Mouse (Mus musculus) heart, embryonic 10.5 days (tissue): ENCODE measurements around the gene Eif4a2. TPM values are rescaled to one million over a fixed set of nuclear protein-coding genes. Genes with fewer than 3 reads are reported as not detected.

ENCODE experiments used
- DNase-seq: peaks from one replicate; pipeline ENCODE4 v3.0.0-alpha.2; 2017; ENCODE audit warnings: low spot score
- H3K27ac ChIP-seq: fragments of 300-500 bp; sonication (generic); 2 replicates; pipeline ENCODE4 v1.5.1; 2016; ENCODE audit warnings: mild to moderate bottlenecking
- H3K27me3 ChIP-seq: fragments of 300-500 bp; sonication (generic); 2 replicates; pipeline ENCODE4 v1.6.1; 2016; ENCODE audit warnings: mild to moderate bottlenecking; ENCODE audit not compliant: poor library complexity, insufficient read depth, severe bottlenecking
- H3K36me3 ChIP-seq: fragments of 300-500 bp; sonication (generic); 2 replicates; pipeline ENCODE4 v1.6.1; 2016; ENCODE audit warnings: mild to moderate bottlenecking, moderate library complexity
- H3K4me1 ChIP-seq: fragments of 300-500 bp; sonication (generic); 2 replicates; pipeline ENCODE4 v1.6.1; 2016; ENCODE audit warnings: mild to moderate bottlenecking
- H3K4me3 ChIP-seq: fragments of 300-500 bp; sonication (generic); 2 replicates; pipeline ENCODE4 v1.5.1; 2016; ENCODE audit warnings: mild to moderate bottlenecking, moderate library complexity
- H3K9me3 ChIP-seq: fragments of 300-500 bp; sonication (generic); 2 replicates; pipeline ENCODE4 v1.6.1; 2016; ENCODE audit warnings: mild to moderate bottlenecking, moderate library complexity
- WGBS: fragments of 180-500 bp; shearing (Covaris S2); methylation state at CpG from one replicate; pipeline ENCODE4 v1.1.7; 2016; 5-methylcytosine and 5-hydroxymethylcytosine counted together
- microRNA-seq: library from miRNA; unstranded; fragments of <30 nt; microRNA quantifications from one replicate; pipeline ENCODE4, GENCODE M21; 2017
- polyA plus RNA-seq: library from polyadenylated mRNA; unstranded; fragments of >200 nt; fragmentation: Nextera tagmentation; extraction: Ambion mirVana; gene quantifications from 2 replicates; pipeline ENCODE4 v1.2.1, GENCODE M21; 2016

Eif4a2 gene
- polyA plus RNA-seq, 1 experiment from 2014 or later = 184 TPM

GRCm38 (mm10) chr16:23158292-23158691 lies 51.0 kb downstream of the Eif4a2 start:
- H3K9me3 ChIP-seq = no peaks in the 10 kb centered on the region
- peaks cover 15% of the 10 kb centered on the region for H3K4me1 ChIP-seq
- H3K27me3 ChIP-seq = no peaks in the 10 kb centered on the region
- WGBS = 80% methylated on average over 7 of the region's 7 CpGs
- H3K4me3 ChIP-seq = no peak overlapping the region
- no peak for DNase-seq
- no peaks in the 10 kb centered on the region for H3K36me3 ChIP-seq
- no peak overlapping the region for H3K27ac ChIP-seq

DNA sequence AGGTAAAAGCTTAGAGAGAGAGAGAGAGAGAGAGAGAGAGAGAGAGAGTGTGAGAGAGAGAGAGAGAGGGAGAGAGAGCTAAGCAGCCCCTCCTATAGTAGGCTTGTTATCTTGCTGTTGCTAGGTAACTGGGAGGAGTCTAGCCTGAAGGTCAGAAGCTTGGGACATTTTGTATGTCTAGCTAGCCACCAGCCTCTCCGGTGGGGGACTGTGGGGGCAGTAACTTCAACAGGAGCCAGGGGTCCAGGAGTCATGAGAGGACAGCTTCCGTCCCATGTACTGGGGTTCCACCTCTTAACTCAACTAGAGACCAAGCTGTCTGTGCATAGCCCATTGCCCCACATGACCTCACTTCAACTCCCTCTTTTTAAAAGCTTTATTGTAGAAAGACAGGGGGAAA lies 51.7 kb downstream of the Eif4a2 start:
- Histone ChIP-seq H3K36me3 (no peaks in the 10 kb centered on the region), H3K4me1 (peaks cover 15% of the 10 kb centered on the region), H3K27me3 (no peaks in the 10 kb centered on the region), H3K4me3 (no peak overlapping the region), H3K27ac (peak overlapping the region; percentile 69), H3K9me3 (no peaks in the 10 kb centered on the region)
- DNase-seq = no peak
- 18% methylated on average over 2 of the region's 2 CpGs for WGBS

DNA sequence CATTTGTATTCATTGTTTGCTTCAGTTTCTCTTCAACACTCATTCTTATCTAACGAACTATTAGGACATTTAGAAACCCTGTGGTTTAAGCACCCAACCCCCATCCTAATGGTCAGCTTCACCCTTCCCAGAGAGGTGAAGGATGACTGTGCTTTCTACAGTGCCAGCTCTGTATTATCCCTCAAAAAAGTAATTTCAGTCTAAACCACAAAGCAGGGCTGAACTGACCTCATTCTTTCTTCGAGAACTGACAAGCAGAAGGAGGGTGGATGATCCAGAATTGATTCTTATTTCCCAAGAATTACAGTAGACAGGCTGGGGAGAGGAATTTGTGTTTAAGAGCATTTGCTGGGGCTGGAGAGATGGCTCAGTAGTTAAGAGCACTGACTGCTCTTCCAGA lies 52.5 kb downstream of the Eif4a2 start:
- Histone ChIP-seq H3K4me1 (peaks cover 15% of the 10 kb centered on the region), H3K36me3 (no peaks in the 10 kb centered on the region), H3K4me3 (no peak overlapping the region), H3K27ac (0 out of 2 replicates have a peak overlapping the region, but pooled peaks have one; percentile 69), H3K9me3 (no peaks in the 10 kb centered on the region), H3K27me3 (no peaks in the 10 kb centered on the region)
- WGBS = 49% methylated on average over 2 of the region's 2 CpGs
- no peak for DNase-seq

GRCm38 (mm10) chr16:23162116-23162515 lies 54.9 kb downstream of the Eif4a2 start:
- Histone ChIP-seq H3K36me3 (no peaks in the 10 kb centered on the region), H3K9me3 (no peaks in the 10 kb centered on the region), H3K4me3 (no peak overlapping the region), H3K27ac (no peak overlapping the region), H3K4me1 (peaks cover 15% of the 10 kb centered on the region), H3K27me3 (no peaks in the 10 kb centered on the region)
- 77% methylated on average over 3 of the region's 3 CpGs for WGBS
- no peak for DNase-seq

Small RNAs within 50 kb of the gene (microRNA-seq; reads per million reads assigned to microRNA genes)
- 0.76 reads per million for gene Gm49346

Other genes with a start within 250 kb of the Eif4a2 start
- 24.1 and 26.1 TPM in 2 replicates for gene Tbccd1, start 249.8 kb upstream of the Eif4a2 start, polyA plus RNA-seq
- gene Dnajb11, start 249.6 kb upstream of the Eif4a2 start, polyA plus RNA-seq = 140 and 150 TPM in 2 replicates
- gene Ahsg, start 216.2 kb upstream of the Eif4a2 start, polyA plus RNA-seq = 0.73 TPM in 1 of 2 replicates, not detected in the other
- gene Fetub, start 189.1 kb upstream of the Eif4a2 start, polyA plus RNA-seq = 0.12 TPM in 1 of 2 replicates, not detected in the other
- 0.08 TPM in 1 of 2 replicates, not detected in the other for gene Hrg, start 156.4 kb upstream of the Eif4a2 start, polyA plus RNA-seq
- gene Kng2, start 78.0 kb upstream of the Eif4a2 start, polyA plus RNA-seq = 0.13 TPM in 1 of 2 replicates, not detected in the other
- gene Kng1, start 49.6 kb upstream of the Eif4a2 start, polyA plus RNA-seq = 0.20 and 5.1 TPM in 2 replicates
- gene Rfc4, start 20.3 kb downstream of the Eif4a2 start, polyA plus RNA-seq = 134 and 158 TPM in 2 replicates
- gene Adipoq, start 39.1 kb downstream of the Eif4a2 start, polyA plus RNA-seq = 0.14 TPM in 1 of 2 replicates, not detected in the other
- gene St6gal1, start 117.3 kb downstream of the Eif4a2 start, polyA plus RNA-seq = 11.2 and 18.0 TPM in 2 replicates